Mouse (Mus musculus): ENCODE measurements around the gene Gadd45b.

Gadd45b gene

GRCm38 (mm10) chr10:80947802-80948201 lies 17.9 kb downstream of the Gadd45b start:
- in situ Hi-C loops (cut with MboI; ENCODE audit: low pct_unique_long_range_greater_than_20kb in 1 of 2, low sequenced_read_pairs in 2 of 2, unreplicated experiment in 1 of 2): no loop called here

GRCm38 (mm10) chr10:80948570-80948969 lies 18.7 kb downstream of the Gadd45b start:
- in situ Hi-C loops (cut with MboI; ENCODE audit: low pct_unique_long_range_greater_than_20kb in 1 of 2, low sequenced_read_pairs in 2 of 2, unreplicated experiment in 1 of 2): no loop called here

GRCm38 (mm10) chr10:80949081-80949480 lies 19.2 kb downstream of the Gadd45b start:
- in situ Hi-C loops (cut with MboI; ENCODE audit: low pct_unique_long_range_greater_than_20kb in 1 of 2, low sequenced_read_pairs in 2 of 2, unreplicated experiment in 1 of 2): no loop called here

GRCm38 (mm10) chr10:80950314-80950713 lies 20.4 kb downstream of the Gadd45b start:
- in situ Hi-C loops (cut with MboI; ENCODE audit: low pct_unique_long_range_greater_than_20kb in 1 of 2, low sequenced_read_pairs in 2 of 2, unreplicated experiment in 1 of 2): no loop called here

GRCm38 (mm10) chr10:80951761-80952390 lies 22.0 kb downstream of the Gadd45b start:
- in situ Hi-C loops (cut with MboI; ENCODE audit: low pct_unique_long_range_greater_than_20kb in 1 of 2, low sequenced_read_pairs in 2 of 2, unreplicated experiment in 1 of 2): no loop called here

GRCm38 (mm10) chr10:80952449-80952848 lies 22.6 kb downstream of the Gadd45b start:
- in situ Hi-C loops (cut with MboI; ENCODE audit: low pct_unique_long_range_greater_than_20kb in 1 of 2, low sequenced_read_pairs in 2 of 2, unreplicated experiment in 1 of 2): no loop called here

- in situ Hi-C loops (cut with MboI; ENCODE audit: low pct_unique_long_range_greater_than_20kb in 1 of 2, low sequenced_read_pairs in 2 of 2, unreplicated experiment in 1 of 2): no loop called here
Observed at GRCm38 (mm10) chr10:80954415-80954814, 24.5 kb downstream of the Gadd45b start.

GRCm38 (mm10) chr10:80954843-80955242 lies 25.0 kb downstream of the Gadd45b start:
- in situ Hi-C loops (cut with MboI; ENCODE audit: low pct_unique_long_range_greater_than_20kb in 1 of 2, low sequenced_read_pairs in 2 of 2, unreplicated experiment in 1 of 2): no loop called here

GRCm38 (mm10) chr10:80955536-80955935 lies 25.7 kb downstream of the Gadd45b start:
- in situ Hi-C loops (cut with MboI; ENCODE audit: low pct_unique_long_range_greater_than_20kb in 1 of 2, low sequenced_read_pairs in 2 of 2, unreplicated experiment in 1 of 2): no loop called here

GRCm38 (mm10) chr10:80956385-80956784 lies 26.5 kb downstream of the Gadd45b start:
- in situ Hi-C loops (cut with MboI; ENCODE audit: low pct_unique_long_range_greater_than_20kb in 1 of 2, low sequenced_read_pairs in 2 of 2, unreplicated experiment in 1 of 2): no loop called here

- in situ Hi-C loops (cut with MboI; ENCODE audit: low pct_unique_long_range_greater_than_20kb in 1 of 2, low sequenced_read_pairs in 2 of 2, unreplicated experiment in 1 of 2): no loop called here
Observed at GRCm38 (mm10) chr10:80956901-80957300, 27.0 kb downstream of the Gadd45b start.

- in situ Hi-C loops (cut with MboI; ENCODE audit: low pct_unique_long_range_greater_than_20kb in 1 of 2, low sequenced_read_pairs in 2 of 2, unreplicated experiment in 1 of 2): no loop called here
Observed at GRCm38 (mm10) chr10:80957791-80958190, 27.9 kb downstream of the Gadd45b start.

GRCm38 (mm10) chr10:80958979-80959637 lies 29.2 kb downstream of the Gadd45b start:
- in situ Hi-C loops (cut with MboI; ENCODE audit: low pct_unique_long_range_greater_than_20kb in 1 of 2, low sequenced_read_pairs in 2 of 2, unreplicated experiment in 1 of 2): no loop called here

DNA sequence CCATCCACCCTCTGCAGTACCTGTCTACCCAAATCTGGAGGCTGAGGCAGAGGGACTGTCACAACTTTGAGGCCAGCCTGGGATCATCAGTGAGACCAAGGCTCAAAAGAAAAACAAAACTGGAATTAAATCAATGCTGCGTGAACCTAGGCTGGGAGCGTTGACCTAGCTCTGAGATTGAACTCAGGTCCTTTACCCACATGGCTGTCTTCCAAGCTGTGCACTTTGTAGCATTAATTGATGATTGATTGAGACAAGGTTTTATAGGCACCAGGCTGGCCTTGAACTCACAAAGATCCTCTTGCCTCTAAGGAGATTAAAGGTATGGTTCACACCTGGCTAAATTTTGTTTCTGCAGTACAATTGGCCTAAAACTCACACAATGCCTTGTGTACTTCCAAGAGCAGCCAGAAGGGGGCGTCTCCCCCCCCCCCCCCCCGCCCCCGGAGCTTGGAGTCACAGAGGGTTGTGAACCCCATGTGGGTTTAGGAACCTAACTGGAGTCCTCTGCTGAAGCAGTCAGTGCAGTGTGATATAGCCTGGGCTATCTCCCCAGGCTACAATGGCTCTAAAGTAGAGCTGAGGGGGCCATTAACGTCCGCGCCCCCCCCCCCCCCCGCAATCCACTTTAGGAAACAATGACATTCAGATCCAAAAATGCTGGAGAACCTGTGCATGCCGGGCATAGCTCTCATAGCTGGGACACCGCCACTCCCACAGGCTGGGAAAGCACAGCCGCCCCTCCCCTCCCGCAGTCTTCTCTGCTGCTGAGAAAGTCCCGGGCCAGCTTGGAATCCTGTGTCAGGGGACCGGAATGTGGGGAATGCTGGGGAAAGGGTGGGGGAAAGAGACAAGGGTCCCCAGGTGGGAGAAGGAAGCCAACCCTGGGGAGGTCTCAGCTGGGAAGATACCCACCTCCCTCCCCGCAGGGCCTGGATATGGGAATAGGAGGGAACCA lies 31.0 kb downstream of the Gadd45b start:
- in situ Hi-C loops (cut with MboI; ENCODE audit: low pct_unique_long_range_greater_than_20kb in 1 of 2, low sequenced_read_pairs in 2 of 2, unreplicated experiment in 1 of 2): loop anchor here (5.0 kb wide), 1 partner anchor 34 kb away; no protein-coding TSS in a partner anchor

- in situ Hi-C loops (cut with MboI; ENCODE audit: low pct_unique_long_range_greater_than_20kb in 1 of 2, low sequenced_read_pairs in 2 of 2, unreplicated experiment in 1 of 2): loop anchor here (5.0 kb wide), 1 partner anchor 35 kb away; no protein-coding TSS in a partner anchor
Observed at GRCm38 (mm10) chr10:80962051-80962472, 32.2 kb downstream of the Gadd45b start.

DNA sequence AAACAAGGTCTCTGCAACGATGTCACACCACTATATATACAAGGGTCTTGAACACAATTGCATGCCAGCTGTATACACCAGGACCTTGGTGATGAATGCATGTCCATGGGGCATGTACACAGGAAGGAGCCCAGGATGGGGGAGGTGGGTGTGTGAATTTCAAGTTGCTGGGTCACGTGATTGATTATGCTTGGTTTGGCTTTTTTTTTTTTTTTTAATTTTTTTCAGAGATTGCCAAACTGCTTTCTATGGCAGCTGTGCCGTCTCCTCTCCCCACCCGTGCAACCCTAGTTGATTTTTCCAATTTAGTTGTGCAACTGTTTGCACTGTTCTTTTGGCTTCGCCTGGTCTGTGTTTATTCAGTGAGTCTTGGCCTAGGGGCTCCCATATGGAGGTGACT lies 32.7 kb downstream of the Gadd45b start:
- in situ Hi-C loops (cut with MboI; ENCODE audit: low pct_unique_long_range_greater_than_20kb in 1 of 2, low sequenced_read_pairs in 2 of 2, unreplicated experiment in 1 of 2): loop anchor here (5.0 kb wide), 1 partner anchor 35 kb away; no protein-coding TSS in a partner anchor

- in situ Hi-C loops (cut with MboI; ENCODE audit: low pct_unique_long_range_greater_than_20kb in 1 of 2, low sequenced_read_pairs in 2 of 2, unreplicated experiment in 1 of 2): loop anchor here (5.0 kb wide), 1 partner anchor 36 kb away; no protein-coding TSS in a partner anchor
Observed at GRCm38 (mm10) chr10:80963031-80963975, 33.4 kb downstream of the Gadd45b start.

DNA sequence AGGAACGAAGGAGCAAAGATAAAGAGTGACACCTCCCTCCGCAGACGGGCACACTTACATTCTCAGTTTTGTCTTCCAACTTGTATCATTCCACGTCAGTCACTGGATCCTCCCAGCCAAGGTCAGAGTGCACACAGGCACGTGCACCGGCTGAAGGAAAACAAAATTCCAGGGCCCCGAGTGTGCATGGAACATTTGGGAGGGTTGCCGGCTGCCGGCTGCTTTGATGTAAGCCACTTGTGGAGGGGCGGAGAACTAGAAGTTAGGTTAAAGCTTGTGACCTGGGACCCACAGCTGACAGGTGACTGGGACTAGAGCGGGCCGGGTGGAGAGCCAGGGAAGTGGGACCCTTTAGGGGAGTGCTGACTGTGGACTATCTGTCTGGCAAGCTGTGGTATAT lies 36.4 kb downstream of the Gadd45b start:
- in situ Hi-C loops (cut with MboI; ENCODE audit: low pct_unique_long_range_greater_than_20kb in 1 of 2, low sequenced_read_pairs in 2 of 2, unreplicated experiment in 1 of 2): no loop called here

Measured in mouse embryonic stem cell (cell line).